Mouse (Mus musculus) embryonic facial prominence, embryonic 15.5 days (tissue): ENCODE measurements at regions not wholly inside any gene's neighbourhood (a gene's known extent, or its start where the extent isn't known, plus 50 kb on each side); places are given as distances from the start of the nearest gene placed in this dataset.

ENCODE experiments used
- ATAC-seq: fragments of 200-750 bp; cut with Nextera tagmentation; 2 replicates; pipeline ENCODE4 v1.8.0; 2017; ENCODE audit warnings: low read depth, moderate TSS enrichment; ENCODE audit not compliant: insufficient number of reproducible peaks, low FRiP score, low TSS enrichment
- H3K27ac ChIP-seq: fragments of 300-500 bp; sonication (generic); replicated peaks from 2 replicates; pipeline ENCODE4 v1.5.1; 2015; ENCODE audit warnings: mild to moderate bottlenecking, inconsistent platforms
- H3K27me3 ChIP-seq: fragments of 300-500 bp; sonication (generic); 2 replicates; pipeline ENCODE4 v1.6.1; 2015; ENCODE audit warnings: inconsistent platforms
- H3K36me3 ChIP-seq: fragments of 300-500 bp; sonication (generic); 2 replicates; pipeline ENCODE4 v1.6.1; 2015; ENCODE audit warnings: mild to moderate bottlenecking, inconsistent platforms
- H3K4me1 ChIP-seq: fragments of 300-500 bp; sonication (generic); 2 replicates; pipeline ENCODE4 v1.6.1; 2015; ENCODE audit warnings: inconsistent platforms
- H3K4me2 ChIP-seq: fragments of 300-500 bp; sonication (generic); replicated peaks from 2 replicates; pipeline ENCODE4 v1.6.1; 2015; ENCODE audit warnings: mild to moderate bottlenecking, inconsistent platforms
- H3K4me3 ChIP-seq: fragments of 300-500 bp; sonication (generic); replicated peaks from 2 replicates; pipeline ENCODE4 v1.5.1; 2015; ENCODE audit warnings: mild to moderate bottlenecking, inconsistent platforms
- H3K9ac ChIP-seq: fragments of 300-500 bp; sonication (generic); 2 replicates; pipeline ENCODE4 v1.6.1; 2015; ENCODE audit warnings: inconsistent platforms
- H3K9me3 ChIP-seq: fragments of 300-500 bp; sonication (generic); replicated peaks from 2 replicates; pipeline ENCODE4 v1.6.1; 2016; ENCODE audit warnings: inconsistent platforms
- WGBS: fragments of 180-500 bp; shearing (Covaris S2); methylation state at CpG from one replicate; pipeline ENCODE4 v1.1.7; 2015; 5-methylcytosine and 5-hydroxymethylcytosine counted together

- no peak for ATAC-seq
- H3K9ac ChIP-seq, result no peak overlapping the region
- WGBS, result 74% methylated on average over 4 of the region's 4 CpGs
Observed at GRCm38 (mm10) chr13:112070757-112071156, 217.5 kb upstream of the Ankrd55 start.

GRCm38 (mm10) chr13:112071209-112071955 is 216.9 kb upstream of the Ankrd55 start:
- 0 out of 2 replicates have a peak overlapping the region, but pooled peaks have one; percentile 11 for H3K27ac ChIP-seq
- no peak overlapping the region for H3K4me3 ChIP-seq
- H3K9ac ChIP-seq, result no peak overlapping the region
- H3K4me2 ChIP-seq, result no peak overlapping the region
- 71% methylated on average over 10 of the region's 10 CpGs for WGBS
- no peaks in the 10 kb centered on the region for H3K36me3 ChIP-seq
- no peaks in the 10 kb centered on the region for H3K9me3 ChIP-seq
- ATAC-seq, result no peak
- no peaks in the 10 kb centered on the region for H3K27me3 ChIP-seq
- H3K4me1 ChIP-seq, result no peaks in the 10 kb centered on the region

More at GRCm38 (mm10) chr13:112070757-112071156, 217.5 kb upstream of the Ankrd55 start:
- H3K27me3 ChIP-seq, result no peaks in the 10 kb centered on the region
- no peaks in the 10 kb centered on the region for H3K4me1 ChIP-seq
- 0 out of 2 replicates have a peak overlapping the region, but pooled peaks have one; percentile 11 for H3K27ac ChIP-seq
- H3K4me2 ChIP-seq, result no peak overlapping the region
- no peaks in the 10 kb centered on the region for H3K36me3 ChIP-seq
- H3K4me3 ChIP-seq, result no peak overlapping the region
- no peaks in the 10 kb centered on the region for H3K9me3 ChIP-seq

- WGBS, result 67% methylated on average over 3 of the region's 3 CpGs
- H3K27me3 ChIP-seq, result no peaks in the 10 kb centered on the region
- H3K4me3 ChIP-seq, result no peak overlapping the region
- no peak for ATAC-seq
- no peaks in the 10 kb centered on the region for H3K36me3 ChIP-seq
- no peak overlapping the region for H3K9ac ChIP-seq
- no peak overlapping the region for H3K4me2 ChIP-seq
- H3K4me1 ChIP-seq, result no peaks in the 10 kb centered on the region
- 0 out of 2 replicates have a peak overlapping the region, but pooled peaks have one; percentile 44 for H3K27ac ChIP-seq
- no peaks in the 10 kb centered on the region for H3K9me3 ChIP-seq
Observed at GRCm38 (mm10) chr13:112071956-112072314, 216.3 kb upstream of the Ankrd55 start.

GRCm38 (mm10) chr13:112073519-112074406 is 214.5 kb upstream of the Ankrd55 start:
- Histone ChIP-seq H3K27me3 (no peaks in the 10 kb centered on the region), H3K4me1 (no peaks in the 10 kb centered on the region), H3K4me2 (no peak overlapping the region), H3K9ac (no peak overlapping the region), H3K27ac (no peak overlapping the region), H3K4me3 (no peak overlapping the region), H3K9me3 (no peaks in the 10 kb centered on the region), H3K36me3 (no peaks in the 10 kb centered on the region)
- no peak for ATAC-seq
- WGBS, result 78% methylated on average over 6 of the region's 6 CpGs

- Histone ChIP-seq H3K27ac (no peak overlapping the region), H3K27me3 (no peaks in the 10 kb centered on the region), H3K36me3 (no peaks in the 10 kb centered on the region), H3K4me1 (no peaks in the 10 kb centered on the region), H3K4me3 (no peak overlapping the region), H3K9ac (no peak overlapping the region), H3K9me3 (no peaks in the 10 kb centered on the region), H3K4me2 (no peak overlapping the region)
- no peak for ATAC-seq
- 52% methylated on average over 5 of the region's 5 CpGs for WGBS
Observed at GRCm38 (mm10) chr13:112075847-112076479, 212.3 kb upstream of the Ankrd55 start.

- WGBS, result 83% methylated on average over 5 of the region's 5 CpGs
Observed at GRCm38 (mm10) chr13:112078088-112078487, 210.2 kb upstream of the Ankrd55 start.

GRCm38 (mm10) chr13:112081935-112082334 is 206.3 kb upstream of the Ankrd55 start:
- no peak overlapping the region for H3K4me2 ChIP-seq

More at GRCm38 (mm10) chr13:112078088-112078487, 210.2 kb upstream of the Ankrd55 start:
- H3K27me3 ChIP-seq, result no peaks in the 10 kb centered on the region
- no peak for ATAC-seq
- no peaks in the 10 kb centered on the region for H3K36me3 ChIP-seq
- no peak overlapping the region for H3K4me3 ChIP-seq
- H3K9ac ChIP-seq, result no peak overlapping the region
- no peaks in the 10 kb centered on the region for H3K9me3 ChIP-seq
- no peak overlapping the region for H3K4me2 ChIP-seq
- no peak overlapping the region for H3K27ac ChIP-seq
- no peaks in the 10 kb centered on the region for H3K4me1 ChIP-seq

GRCm38 (mm10) chr13:112084484-112085278 is 203.6 kb upstream of the Ankrd55 start:
- H3K36me3 ChIP-seq, result no peaks in the 10 kb centered on the region
- H3K27me3 ChIP-seq, result no peaks in the 10 kb centered on the region
- ATAC-seq, result no peak
- peak overlapping the region; percentile 24; the same call in 1 of the 2 replicates for H3K4me2 ChIP-seq
- no peaks in the 10 kb centered on the region for H3K9me3 ChIP-seq
- no peak overlapping the region for H3K4me3 ChIP-seq
- H3K4me1 ChIP-seq, result peaks cover 16% of the 10 kb centered on the region; the same call in 1 of the 2 replicates
- H3K9ac ChIP-seq, result no peak overlapping the region
- H3K27ac ChIP-seq, result 0 out of 2 replicates have a peak overlapping the region, but pooled peaks have one; percentile 17
- WGBS, result 35% methylated on average over 15 of the region's 15 CpGs

More at GRCm38 (mm10) chr13:112081935-112082334, 206.3 kb upstream of the Ankrd55 start:
- WGBS, result 78% methylated on average over 3 of the region's 3 CpGs
- Histone ChIP-seq H3K4me3 (no peak overlapping the region), H3K9ac (no peak overlapping the region), H3K36me3 (no peaks in the 10 kb centered on the region), H3K27ac (no peak overlapping the region), H3K27me3 (no peaks in the 10 kb centered on the region), H3K4me1 (peaks cover 11% of the 10 kb centered on the region; the same call in 1 of the 2 replicates), H3K9me3 (no peaks in the 10 kb centered on the region)
- ATAC-seq, result no peak

GRCm38 (mm10) chr13:112088312-112088771 is 199.9 kb upstream of the Ankrd55 start:
- H3K4me1 ChIP-seq, result peaks cover 16% of the 10 kb centered on the region; the same call in 1 of the 2 replicates
- H3K9ac ChIP-seq, result no peak overlapping the region
- no peak overlapping the region for H3K27ac ChIP-seq
- no peak overlapping the region for H3K4me2 ChIP-seq
- peak; percentile 34; the same call in 1 of the 2 replicates for ATAC-seq
- 23% methylated on average over 5 of the region's 5 CpGs for WGBS
- H3K4me3 ChIP-seq, result no peak overlapping the region
- no peaks in the 10 kb centered on the region for H3K27me3 ChIP-seq
- no peaks in the 10 kb centered on the region for H3K9me3 ChIP-seq
- H3K36me3 ChIP-seq, result no peaks in the 10 kb centered on the region

GRCm38 (mm10) chr13:112090737-112091136 is 197.5 kb upstream of the Ankrd55 start:
- H3K9ac ChIP-seq, result no peak overlapping the region

More at GRCm38 (mm10) chr13:112090737-112091136, 197.5 kb upstream of the Ankrd55 start:
- Histone ChIP-seq H3K36me3 (no peaks in the 10 kb centered on the region), H3K4me1 (0 out of 2 replicates have a peak, but pooled peaks cover 5% of the 10 kb centered on the region), H3K4me3 (no peak overlapping the region), H3K4me2 (no peak overlapping the region), H3K27me3 (no peaks in the 10 kb centered on the region), H3K9me3 (no peaks in the 10 kb centered on the region), H3K27ac (no peak overlapping the region)
- 67% methylated on average over 8 of the region's 8 CpGs for WGBS
- no peak for ATAC-seq
